Mouse (Mus musculus): ENCODE measurements around the gene Gad1. TPM values are rescaled to one million over a fixed set of nuclear protein-coding genes. Genes with fewer than 3 reads are reported as not detected.

Gene Gad1
- polyA plus RNA-seq, 1 experiment from 2014 or later, result 0.23 TPM

GRCm38 (mm10) chr2:70558112-70558842 lies 5.4 kb downstream of the Gad1 start:
- Histone ChIP-seq H3K9me3 (replicated peaks) (no peaks in the 10 kb centered on the region), H3K4me1 (peaks cover 32% of the 10 kb centered on the region), H3K9ac (no peak overlapping the region), H3K4me3 (replicated peaks) (no peak overlapping the region), H3K27me3 (peaks cover 61% of the 10 kb centered on the region), H3K36me3 (no peaks in the 10 kb centered on the region), H3K27ac (no peak overlapping the region), H3K4me2 (no peak overlapping the region)
- ATAC-seq (replicated peaks; ENCODE audit: low FRiP score), result no peak; the same call in 1 of the 2 replicates
- 6% methylated on average over 18 of the region's 18 CpGs for WGBS

GRCm38 (mm10) chr2:70558843-70559451 lies 6.1 kb downstream of the Gad1 start:
- no peak overlapping the region for H3K9ac ChIP-seq
- H3K36me3 ChIP-seq, result no peaks in the 10 kb centered on the region
- WGBS, result 11% methylated on average over 24 of the region's 24 CpGs
- no peak overlapping the region for H3K27ac ChIP-seq
- no peak for ATAC-seq (replicated peaks; ENCODE audit: low FRiP score)
- H3K4me3 ChIP-seq (replicated peaks), result no peak overlapping the region
- peaks cover 68% of the 10 kb centered on the region for H3K27me3 ChIP-seq
- no peaks in the 10 kb centered on the region for H3K9me3 ChIP-seq (replicated peaks)
- H3K4me2 ChIP-seq, result no peak overlapping the region
- H3K4me1 ChIP-seq, result peaks cover 39% of the 10 kb centered on the region

GRCm38 (mm10) chr2:70559520-70559919 lies 6.6 kb downstream of the Gad1 start:
- no peak overlapping the region for H3K9ac ChIP-seq
- H3K4me2 ChIP-seq, result no peak overlapping the region
- under 1% methylated on average over 13 of the region's 13 CpGs for WGBS
- no peak for ATAC-seq (replicated peaks; ENCODE audit: low FRiP score)
- H3K27ac ChIP-seq, result no peak overlapping the region
- H3K27me3 ChIP-seq, result peaks cover 74% of the 10 kb centered on the region
- H3K4me3 ChIP-seq (replicated peaks), result no peak overlapping the region
- H3K36me3 ChIP-seq, result no peaks in the 10 kb centered on the region
- H3K4me1 ChIP-seq, result peaks cover 44% of the 10 kb centered on the region
- no peaks in the 10 kb centered on the region for H3K9me3 ChIP-seq (replicated peaks)

- peak overlapping the region; percentile 40; the same call in 1 of the 2 replicates for H3K4me3 ChIP-seq (replicated peaks)
- peak overlapping the region; percentile 64 for H3K4me2 ChIP-seq
- peaks cover 60% of the 10 kb centered on the region for H3K4me1 ChIP-seq
- no peak for ATAC-seq (replicated peaks; ENCODE audit: low FRiP score)
- no peaks in the 10 kb centered on the region for H3K36me3 ChIP-seq
- no peak overlapping the region for H3K9ac ChIP-seq
- peaks cover 91% of the 10 kb centered on the region for H3K27me3 ChIP-seq
- H3K27ac ChIP-seq, result no peak overlapping the region
- under 1% methylated on average over 29 of the region's 29 CpGs for WGBS
- H3K9me3 ChIP-seq (replicated peaks), result no peaks in the 10 kb centered on the region
Measured at GRCm38 (mm10) chr2:70561077-70561795, 8.4 kb downstream of the Gad1 start.

- H3K9ac ChIP-seq, result no peak overlapping the region
- WGBS, result under 1% methylated on average over 42 of the region's 42 CpGs
- no peaks in the 10 kb centered on the region for H3K36me3 ChIP-seq
- H3K4me1 ChIP-seq, result peaks cover 68% of the 10 kb centered on the region
- peaks cover 93% of the 10 kb centered on the region for H3K27me3 ChIP-seq
- no peak for ATAC-seq (replicated peaks; ENCODE audit: low FRiP score)
- no peak overlapping the region for H3K27ac ChIP-seq
- peak overlapping the region; percentile 40 for H3K4me3 ChIP-seq (replicated peaks)
- peak overlapping the region; percentile 64 for H3K4me2 ChIP-seq
- no peaks in the 10 kb centered on the region for H3K9me3 ChIP-seq (replicated peaks)
Measured at GRCm38 (mm10) chr2:70562011-70562491, 9.2 kb downstream of the Gad1 start.

GRCm38 (mm10) chr2:70562611-70562980 lies 9.7 kb downstream of the Gad1 start:
- WGBS, result under 1% methylated on average over 25 of the region's 34 CpGs
- Histone ChIP-seq H3K27me3 (peaks cover 93% of the 10 kb centered on the region), H3K4me3 (replicated peaks) (peak overlapping the region; percentile 40), H3K4me1 (peaks cover 74% of the 10 kb centered on the region), H3K27ac (no peak overlapping the region), H3K9me3 (replicated peaks) (no peaks in the 10 kb centered on the region), H3K9ac (no peak overlapping the region), H3K4me2 (peak overlapping the region; percentile 64), H3K36me3 (no peaks in the 10 kb centered on the region)
- no peak for ATAC-seq (replicated peaks; ENCODE audit: low FRiP score)

- H3K4me3 ChIP-seq (replicated peaks), result peak overlapping the region; percentile 40
- no peaks in the 10 kb centered on the region for H3K9me3 ChIP-seq (replicated peaks)
- H3K36me3 ChIP-seq, result no peaks in the 10 kb centered on the region
- under 1% methylated on average over 40 of the region's 40 CpGs for WGBS
- peak overlapping the region; percentile 64 for H3K4me2 ChIP-seq
- no peak overlapping the region for H3K27ac ChIP-seq
- peaks cover 97% of the 10 kb centered on the region for H3K27me3 ChIP-seq
- H3K9ac ChIP-seq, result no peak overlapping the region
- H3K4me1 ChIP-seq, result peaks cover 79% of the 10 kb centered on the region
- no peak for ATAC-seq (replicated peaks; ENCODE audit: low FRiP score)
Measured at GRCm38 (mm10) chr2:70562981-70563671, 10.3 kb downstream of the Gad1 start.

- Histone ChIP-seq H3K4me3 (replicated peaks) (peak overlapping the region; percentile 40), H3K4me2 (peak overlapping the region; percentile 64), H3K27ac (no peak overlapping the region), H3K9me3 (replicated peaks) (no peaks in the 10 kb centered on the region), H3K27me3 (peaks cover 100% of the 10 kb centered on the region), H3K9ac (no peak overlapping the region), H3K36me3 (no peaks in the 10 kb centered on the region), H3K4me1 (peaks cover 84% of the 10 kb centered on the region)
- ATAC-seq (replicated peaks; ENCODE audit: low FRiP score), result no peak
- 1% methylated on average over 38 of the region's 38 CpGs for WGBS
Measured at GRCm38 (mm10) chr2:70563721-70564645, 11.1 kb downstream of the Gad1 start.

- H3K9ac ChIP-seq, result no peak overlapping the region
- no peaks in the 10 kb centered on the region for H3K36me3 ChIP-seq
- H3K4me3 ChIP-seq (replicated peaks), result no peak overlapping the region
- ATAC-seq (replicated peaks; ENCODE audit: low FRiP score), result no peak
- WGBS, result 9% methylated on average over 15 of the region's 15 CpGs
- H3K4me1 ChIP-seq, result peaks cover 85% of the 10 kb centered on the region
- peaks cover 100% of the 10 kb centered on the region for H3K27me3 ChIP-seq
- no peak overlapping the region for H3K27ac ChIP-seq
- no peak overlapping the region for H3K4me2 ChIP-seq
- H3K9me3 ChIP-seq (replicated peaks), result no peaks in the 10 kb centered on the region
Measured at GRCm38 (mm10) chr2:70564646-70565315, 11.9 kb downstream of the Gad1 start.

- Histone ChIP-seq H3K27me3 (peaks cover 98% of the 10 kb centered on the region), H3K4me2 (peak overlapping the region; percentile 76), H3K9ac (no peak overlapping the region), H3K36me3 (no peaks in the 10 kb centered on the region), H3K9me3 (replicated peaks) (no peaks in the 10 kb centered on the region), H3K27ac (no peak overlapping the region), H3K4me1 (peaks cover 82% of the 10 kb centered on the region), H3K4me3 (replicated peaks) (peak overlapping the region; percentile 42)
- ATAC-seq (replicated peaks; ENCODE audit: low FRiP score), result peak; percentile 20; the same call in 1 of the 2 replicates
- 5% methylated on average over 30 of the region's 30 CpGs for WGBS
Measured at GRCm38 (mm10) chr2:70565651-70566602, 13.1 kb downstream of the Gad1 start.

Data from kidney, embryonic 15.5 days (tissue).